Mouse (Mus musculus): ENCODE data around the gene Ucn2.

- TF ChIP-seq CTCF (IDR thresholded peaks at IDR 0.05; ENCODE audit: borderline replicate concordance, control insufficient read depth, extremely low read depth, insufficient read depth, low read length, poor library complexity), result 0 out of 2 replicates have a peak, but pooled peaks have one; percentile 17
- peak; percentile 61; the same call in 1 of the 2 replicates for TF ChIP-seq POLR2A (IDR thresholded peaks at IDR 0.05; ENCODE audit: control insufficient read depth, extremely low read depth, insufficient read depth, low read length, poor library complexity)
These were observed 5.7 kb downstream of the Ucn2 start, which contains the start of gene Pfkfb4 for GRCm38 (mm10) chr9:108991428-108992084.
